Comparison of ENCODE assay signal across 22 mouse cellular contexts in genomic region chr6:127375144-127375529, GRCm38 (mm10).
DNase-seq lines count a peak whose midpoint lies in the region; ATAC-seq and TF ChIP-seq lines count a peak whose summit lies in the region.
"Had no signal": no experiment of that assay in that cellular context is flagged by ENCODE, and none has a peak within 500 bp of the region (broad histone marks: within the 10 kb centered on the region; RNA-seq: fewer than 3 reads in every experiment).

No protein-coding gene starts in this region.

- TF ChIP-seq EP300 in heart, adult 2 months (IDR thresholded peaks at IDR 0.05; ENCODE audit: insufficient read depth, low read depth, low read length) = no peak

- DNase-seq in heart, adult 11 months = peak; percentile 57
- no peak for DNase-seq in heart, adult 2 months
- DNase-seq in heart, postnatal 25 days (ENCODE audit: low spot score) = no peak
- DNase-seq in midbrain, embryonic 10.5 days (ENCODE audit: low spot score) = no peak
- DNase-seq in natural killer cell, adult 2 months (ENCODE audit: low spot score in 2 of 2) = no peak
- DNase-seq: cerebellum, adult 8-10 months; cerebellum, postnatal 36 days; layer of hippocampus, postnatal 36 days; liver; lung, adult 2 months had no signal

- H3K79me2 ChIP-seq in heart, adult 2 months (replicated peaks; ENCODE audit: control insufficient read depth, insufficient read depth, low read length) = no peaks in the 10 kb centered on the region

- no peak for TF ChIP-seq POLR2A in heart, adult 2 months (IDR thresholded peaks at IDR 0.05; ENCODE audit: insufficient read depth, low read depth, low read length)

- no peaks in the 10 kb centered on the region for H3K36me3 ChIP-seq in heart, adult 2 months (ENCODE audit: control insufficient read depth, insufficient read depth, low read length)
- no peaks in the 10 kb centered on the region for H3K36me3 ChIP-seq in heart, embryonic 14.5 days (ENCODE audit: control insufficient read depth, insufficient read depth, low read length)
- H3K36me3 ChIP-seq in midbrain, embryonic 10.5 days = no peaks in the 10 kb centered on the region
- H3K36me3 ChIP-seq in midbrain, embryonic 16.5 days (ENCODE audit: control insufficient read depth, insufficient read depth, low read length) = no peaks in the 10 kb centered on the region
- no peaks in the 10 kb centered on the region for H3K36me3 ChIP-seq in embryonic facial prominence, embryonic 15.5 days
- H3K36me3 ChIP-seq: embryonic facial prominence, embryonic 12.5 days; forebrain, embryonic 12.5 days; neural tube, embryonic 12.5 days had no signal

- intact Hi-C loops in heart, adult 2 months (cut with DNase I) = no loop called here
- intact Hi-C loops in heart, postnatal 25 days (cut with DNase I) = no loop called here

- no peak for ATAC-seq in heart, embryonic 14.5 days (ENCODE audit: insufficient number of reproducible peaks, insufficient read depth, low FRiP score, low read depth)
- no peak for ATAC-seq in midbrain, embryonic 16.5 days
- ATAC-seq in embryonic facial prominence, embryonic 15.5 days (ENCODE audit: insufficient number of reproducible peaks, low FRiP score, low TSS enrichment, low read depth) = no peak
- ATAC-seq: forebrain, postnatal 0 days; inflammation-experienced regulatory T-cells, adult 6 months had no signal

- no peaks in the 10 kb centered on the region for H3K9me3 ChIP-seq in heart, embryonic 14.5 days (ENCODE audit: control insufficient read depth, low read length)
- no peaks in the 10 kb centered on the region for H3K9me3 ChIP-seq in midbrain, embryonic 10.5 days (replicated peaks)
- no peaks in the 10 kb centered on the region for H3K9me3 ChIP-seq in midbrain, embryonic 16.5 days (replicated peaks; ENCODE audit: control insufficient read depth, low read length, poor library complexity, severe bottlenecking)
- H3K9me3 ChIP-seq in embryonic facial prominence, embryonic 15.5 days (replicated peaks) = no peaks in the 10 kb centered on the region
- H3K9me3 ChIP-seq: embryonic facial prominence, embryonic 12.5 days; forebrain, embryonic 12.5 days; neural tube, embryonic 12.5 days had no signal

- no peak overlapping the region for H3K9ac ChIP-seq in heart, adult 2 months (ENCODE audit: low read depth, low read length)
- H3K9ac ChIP-seq in heart, embryonic 14.5 days (ENCODE audit: low read length) = no peak overlapping the region
- no peak overlapping the region for H3K9ac ChIP-seq in midbrain, embryonic 16.5 days (ENCODE audit: low read depth, low read length)
- H3K9ac ChIP-seq in embryonic facial prominence, embryonic 15.5 days = no peak overlapping the region
- H3K9ac ChIP-seq: embryonic facial prominence, embryonic 12.5 days; forebrain, embryonic 12.5 days; forebrain, postnatal 0 days; hindbrain, embryonic 14.5 days; liver, embryonic 14.5 days; neural tube, embryonic 12.5 days had no signal

- H3K4me2 ChIP-seq in heart, embryonic 14.5 days (ENCODE audit: low read length) = no peak overlapping the region
- H3K4me2 ChIP-seq in midbrain, embryonic 16.5 days (ENCODE audit: low read length) = no peak overlapping the region
- no peak overlapping the region for H3K4me2 ChIP-seq in embryonic facial prominence, embryonic 15.5 days (replicated peaks)
- H3K4me2 ChIP-seq: embryonic facial prominence, embryonic 12.5 days; forebrain, embryonic 12.5 days; hindbrain, embryonic 14.5 days; neural tube, embryonic 12.5 days had no signal

- no peaks in the 10 kb centered on the region for H3K27me3 ChIP-seq in heart, adult 2 months (ENCODE audit: control insufficient read depth, insufficient read depth, low read length)
- H3K27me3 ChIP-seq in heart, embryonic 14.5 days (ENCODE audit: control insufficient read depth, insufficient read depth, low read length) = no peaks in the 10 kb centered on the region
- H3K27me3 ChIP-seq in midbrain, embryonic 10.5 days (ENCODE audit: low read depth, poor library complexity, severe bottlenecking) = peaks cover 43% of the 10 kb centered on the region
- H3K27me3 ChIP-seq in midbrain, embryonic 16.5 days (ENCODE audit: control insufficient read depth, insufficient read depth, low read depth, low read length) = peaks cover 5% of the 10 kb centered on the region; the same call in 1 of the 2 replicates
- H3K27me3 ChIP-seq in embryonic facial prominence, embryonic 15.5 days = no peaks in the 10 kb centered on the region
- H3K27me3 ChIP-seq: CH12.LX; embryonic facial prominence, embryonic 12.5 days; forebrain, embryonic 12.5 days; neural tube, embryonic 12.5 days had no signal

- 0 out of 2 replicates have a peak, but pooled peaks cover 1% of the 10 kb centered on the region for H3K4me1 ChIP-seq in heart, adult 2 months (ENCODE audit: control insufficient read depth, insufficient read depth, low read length)
- peaks cover 31 to 35% of the 10 kb centered on the region in 2 experiments for H3K4me1 ChIP-seq in heart, embryonic 14.5 days (ENCODE audit: control insufficient read depth in 2 of 2, insufficient read depth in 2 of 2, low read length in 2 of 2)
- peaks cover 64% of the 10 kb centered on the region for H3K4me1 ChIP-seq in midbrain, embryonic 10.5 days
- peaks cover 3% of the 10 kb centered on the region; the same call in 1 of the 2 replicates for H3K4me1 ChIP-seq in midbrain, embryonic 16.5 days (ENCODE audit: control insufficient read depth, insufficient read depth, low read length)
- H3K4me1 ChIP-seq in embryonic facial prominence, embryonic 15.5 days = peaks cover 22% of the 10 kb centered on the region
- H3K4me1 ChIP-seq: neural tube, embryonic 12.5 days had no signal

- no peak overlapping the region for H3K4me3 ChIP-seq in heart, adult 2 months
- H3K4me3 ChIP-seq in heart, embryonic 14.5 days (ENCODE audit: control insufficient read depth in 1 of 2, insufficient read depth in 1 of 2, low read depth in 1 of 2, low read length in 2 of 2) = no peak overlapping the region
- H3K4me3 ChIP-seq in midbrain, embryonic 10.5 days = no peak overlapping the region
- no peak overlapping the region for H3K4me3 ChIP-seq in midbrain, embryonic 16.5 days (ENCODE audit: low read depth, low read length)
- H3K4me3 ChIP-seq in embryonic facial prominence, embryonic 15.5 days (replicated peaks) = no peak overlapping the region
- H3K4me3 ChIP-seq: embryonic facial prominence, embryonic 12.5 days; forebrain, embryonic 12.5 days; neural tube, embryonic 12.5 days had no signal

- WGBS in heart, adult 2 months = 82% methylated on average over 2 of the region's 2 CpGs
- 77% methylated on average over 2 of the region's 2 CpGs for WGBS in heart, embryonic 14.5 days
- 87% methylated on average over 2 of the region's 2 CpGs for WGBS in midbrain, embryonic 10.5 days
- WGBS in midbrain, embryonic 16.5 days = 92% methylated on average over 2 of the region's 2 CpGs
- 70% methylated on average over 2 of the region's 2 CpGs for WGBS in embryonic facial prominence, embryonic 15.5 days

- no peak for TF ChIP-seq CTCF in heart, adult 2 months (IDR thresholded peaks at IDR 0.05)

- H3K27ac ChIP-seq in heart, adult 2 months = no peak overlapping the region
- peak overlapping the region; percentile 5 to 35; a peak in 1 of 4 replicates for H3K27ac ChIP-seq in heart, embryonic 14.5 days (replicated peaks in 1 of 2; ENCODE audit: control insufficient read depth in 1 of 2, insufficient read depth in 1 of 2, low read depth in 2 of 2, low read length in 2 of 2)
- H3K27ac ChIP-seq in midbrain, embryonic 10.5 days (replicated peaks) = 0 out of 2 replicates have a peak overlapping the region, but pooled peaks have one; percentile 68
- H3K27ac ChIP-seq in midbrain, embryonic 16.5 days (ENCODE audit: low read length) = no peak overlapping the region
- H3K27ac ChIP-seq in embryonic facial prominence, embryonic 15.5 days (replicated peaks) = peak overlapping the region; percentile 34; the same call in 1 of the 2 replicates
- H3K27ac ChIP-seq: embryonic facial prominence, embryonic 12.5 days; hindbrain, embryonic 14.5 days; liver, embryonic 14.5 days; macrophage; neural tube, embryonic 12.5 days had no signal

Comparison
In these comparisons a context has a peak if more than half of its experiments do, and no peak if none do; other contexts are left out.
1. H3K27ac ChIP-seq: peak in heart, embryonic 14.5 days (2 of 2), midbrain, embryonic 10.5 days (single experiment) and embryonic facial prominence, embryonic 15.5 days (single experiment); none in heart, adult 2 months (single experiment) and midbrain, embryonic 16.5 days (single experiment).